Mouse (Mus musculus) CH12.LX (cell line): ENCODE data around the gene Astn2.

Source experiments
- CTCF ChIP-seq, 2 experiments: IDR thresholded peaks in 1 of 2; conservative IDR thresholded peaks in 1 of 2; 2 replicates each; pipeline ENCODE4 v1.5.1; 2011 to 2012; ENCODE audit warnings: low read depth in 2 of 2, low read length in 2 of 2, improper control_type of control experiment in 1 of 2, inconsistent platforms in 1 of 2, mild to moderate bottlenecking in 1 of 2, moderate library complexity in 1 of 2
- EP300 ChIP-seq: IDR thresholded peaks from 2 replicates; pipeline ENCODE4 v1.6.1; 2011; ENCODE audit warnings: low read length, improper control_type of control experiment
- HCFC1 ChIP-seq: IDR thresholded peaks from 2 replicates; pipeline ENCODE4 v1.6.1; 2012; ENCODE audit warnings: low read depth, mild to moderate bottlenecking, inconsistent platforms, low read length, improper control_type of control experiment
- JUND ChIP-seq: conservative IDR thresholded peaks from 2 replicates; pipeline ENCODE4 v1.6.1; 2011; ENCODE audit warnings: low read depth, low read length, improper control_type of control experiment
- MAX ChIP-seq: IDR thresholded peaks from 2 replicates; pipeline ENCODE4 v1.6.1; 2011; ENCODE audit warnings: low read length, improper control_type of control experiment
- POLR2AphosphoS2 ChIP-seq: IDR thresholded peaks from 2 replicates; pipeline ENCODE4 v1.6.1; 2011; ENCODE audit warnings: low read depth, low read length, improper control_type of control experiment
- USF1 ChIP-seq: IDR thresholded peaks from 2 replicates; pipeline ENCODE4 v1.6.1; 2014; ENCODE audit warnings: low read depth, mild to moderate bottlenecking, inconsistent platforms, low read length, improper control_type of control experiment

GRCm38 (mm10) chr4:66378586-66378985 is 25.8 kb downstream of the Astn2 start:
- no peak for TF ChIP-seq CTCF (conservative IDR thresholded peaks at IDR 0.05 in 1 of 2, IDR thresholded peaks at IDR 0.05 in 1 of 2; ENCODE audit: low read depth in 2 of 2, low read length in 2 of 2)
- no peak for TF ChIP-seq JUND
- TF ChIP-seq HCFC1, result no peak
- TF ChIP-seq USF1, result no peak
- TF ChIP-seq MAX, result no peak
- no peak for TF ChIP-seq POLR2AphosphoS2
- no peak for TF ChIP-seq EP300
